Mouse (Mus musculus) layer of hippocampus, adult 2 months (tissue): Measurements from ENCODE around the gene Gm614. TPM values are rescaled to one million over a fixed set of nuclear protein-coding genes. Genes with fewer than 3 reads are reported as not detected.

ENCODE experiments used
- DNase-seq, 2 experiments: peaks; one replicate each; pipeline ENCODE4 v3.0.0; 2022; ENCODE audit warnings: low spot score in 2 of 2
- H3K27ac ChIP-seq: fragments of 200-600 bp; 2 replicates; pipeline ENCODE4 v1.8.1; 2022
- H3K4me3 ChIP-seq: fragments of 200-600 bp; 2 replicates; pipeline ENCODE4 v1.8.1; 2022; ENCODE audit warnings: mild to moderate bottlenecking
- CTCF ChIP-seq: fragments of 200-600 bp; conservative IDR thresholded peaks from 2 replicates; pipeline ENCODE4 v1.8.1; 2022; ENCODE audit warnings: antibody characterized with exemption, mild to moderate bottlenecking, moderate library complexity
- total RNA-seq, 2 experiments: library from RNA; stranded (reverse); gene quantifications; 2 replicates each; pipeline ENCODE4 v1.2.3; 2021

Gene Gm614
- total RNA-seq, 2 experiments from 2014 or later = not detected

DNA sequence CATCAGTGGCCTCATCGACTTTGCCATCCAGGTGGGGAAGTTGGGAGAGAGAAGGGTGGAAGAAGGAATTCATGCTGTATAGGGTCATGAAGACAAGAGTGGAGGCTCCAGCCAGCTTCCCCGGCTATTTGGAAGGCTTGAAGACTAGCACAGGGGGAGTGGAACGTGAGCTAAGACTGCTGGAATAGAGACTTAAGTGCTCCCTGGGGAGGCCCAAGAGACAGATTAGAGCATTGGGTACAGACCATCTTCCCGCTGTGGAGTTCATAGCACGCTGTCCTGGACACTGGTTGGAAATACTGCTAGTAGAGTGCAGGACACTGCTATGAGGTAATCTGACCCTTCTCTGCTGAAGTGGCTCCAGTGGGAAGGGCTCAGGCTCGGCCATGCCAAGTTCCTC is 19.0 kb upstream of the Gm614 start:
- no peak for TF ChIP-seq CTCF
- Histone ChIP-seq H3K4me3 (no peak overlapping the region), H3K27ac (no peak overlapping the region)
- no peak for DNase-seq

DNA sequence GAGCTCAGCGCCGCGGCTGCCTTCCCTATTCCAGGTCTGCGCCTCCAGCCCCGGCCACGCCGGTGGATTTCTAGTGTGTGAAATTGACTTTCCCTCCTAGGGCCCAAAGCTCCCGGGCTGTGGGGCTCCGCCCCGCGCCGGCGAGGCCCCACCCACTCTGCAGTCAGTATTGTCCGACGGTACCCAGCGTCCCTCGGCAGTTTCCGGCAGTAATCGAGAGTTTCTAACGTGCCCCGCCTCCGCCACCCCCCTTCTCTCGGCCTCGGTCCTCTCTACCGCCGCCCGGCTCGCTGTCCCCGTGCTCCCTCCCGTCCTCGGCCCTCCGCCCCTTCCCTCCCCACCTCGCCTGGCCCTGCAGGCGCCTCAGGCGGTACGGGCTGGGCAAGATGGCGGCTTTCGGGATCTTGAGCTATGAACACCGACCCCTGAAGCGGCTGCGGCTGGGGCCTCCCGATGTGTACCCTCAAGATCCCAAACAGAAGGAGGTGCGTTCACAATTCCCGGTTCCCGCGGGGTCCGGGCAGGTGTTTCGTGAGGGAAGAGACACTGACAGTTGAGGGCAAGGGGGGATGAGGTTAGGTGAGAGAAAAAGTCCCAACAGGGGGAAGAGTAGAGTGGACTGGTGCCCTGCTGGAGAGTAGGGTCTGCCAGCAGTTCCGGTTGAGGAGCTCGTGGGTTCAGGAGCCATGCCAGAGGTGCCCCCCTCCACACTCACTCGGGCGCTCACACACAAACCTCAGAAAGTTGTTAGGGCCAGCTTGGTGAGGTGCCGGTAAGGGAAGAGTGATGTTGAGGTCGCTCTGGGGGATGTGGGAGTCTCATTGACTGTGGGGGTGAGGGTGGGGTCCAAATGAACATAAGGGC is 10.3 kb upstream of the Gm614 start, which contains the start of gene Med12:
Gene Med12, plus strand, starts transcription at position 156 of the 864 bp plus-strand sequence.
- DNase-seq = peak; percentile 72 to 82
- TF ChIP-seq CTCF = no peak
- Histone ChIP-seq H3K27ac (peak within 1 kb of the TSS; percentile 79), H3K4me3 (peak within 1 kb of the TSS; percentile 68)

DNA sequence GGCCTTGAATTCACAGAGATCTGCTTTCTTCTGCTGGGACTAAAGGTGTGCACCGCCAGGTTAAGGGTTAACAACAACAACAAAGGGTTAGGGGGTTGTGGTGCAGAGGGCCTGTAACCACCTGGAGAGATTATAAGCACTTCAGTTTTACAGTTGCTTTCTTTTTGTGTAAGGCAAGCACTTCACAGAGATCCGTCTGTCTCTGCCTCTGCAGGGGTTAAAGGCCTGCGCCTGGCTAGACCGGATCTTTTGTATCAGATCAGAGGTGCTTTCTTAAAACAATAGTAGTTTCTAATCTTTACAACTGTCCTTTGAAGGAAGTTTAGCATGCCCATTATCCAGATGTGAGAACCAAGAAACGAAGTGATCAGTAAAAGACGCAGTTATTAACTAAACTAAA is 9.6 kb upstream of the Gm614 start:
- peak overlapping the region; percentile 68 for H3K4me3 ChIP-seq
- peak overlapping the region; percentile 79; the same call in 1 of the 2 replicates for H3K27ac ChIP-seq
- no peak for TF ChIP-seq CTCF
- no peak for DNase-seq

DNA sequence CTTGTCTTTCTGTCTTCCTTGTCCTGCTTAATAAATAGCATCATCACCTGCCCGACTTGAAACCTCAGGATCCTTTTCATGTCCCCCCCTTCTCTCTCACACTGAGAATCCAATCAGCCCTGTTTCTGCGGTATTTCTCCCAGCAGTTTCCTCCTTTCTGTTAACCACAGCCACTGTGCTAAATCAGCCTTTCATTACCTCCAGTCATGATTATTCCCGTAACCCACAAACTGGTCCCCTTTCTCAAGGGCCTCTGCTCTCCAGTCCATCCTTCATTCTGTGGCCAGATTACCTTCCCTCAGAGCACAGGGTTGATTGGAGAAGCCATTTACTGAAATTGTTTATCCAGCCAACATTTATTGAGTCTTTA is 4.9 kb upstream of the Gm614 start, which contains the start of gene Gm20489:
Gene Gm20489, minus strand, starts transcription at position 269 of the 370 bp plus-strand sequence.
- DNase-seq = no peak
- no peak within 1 kb of the TSS for H3K4me3 ChIP-seq
- no peak for TF ChIP-seq CTCF

DNA sequence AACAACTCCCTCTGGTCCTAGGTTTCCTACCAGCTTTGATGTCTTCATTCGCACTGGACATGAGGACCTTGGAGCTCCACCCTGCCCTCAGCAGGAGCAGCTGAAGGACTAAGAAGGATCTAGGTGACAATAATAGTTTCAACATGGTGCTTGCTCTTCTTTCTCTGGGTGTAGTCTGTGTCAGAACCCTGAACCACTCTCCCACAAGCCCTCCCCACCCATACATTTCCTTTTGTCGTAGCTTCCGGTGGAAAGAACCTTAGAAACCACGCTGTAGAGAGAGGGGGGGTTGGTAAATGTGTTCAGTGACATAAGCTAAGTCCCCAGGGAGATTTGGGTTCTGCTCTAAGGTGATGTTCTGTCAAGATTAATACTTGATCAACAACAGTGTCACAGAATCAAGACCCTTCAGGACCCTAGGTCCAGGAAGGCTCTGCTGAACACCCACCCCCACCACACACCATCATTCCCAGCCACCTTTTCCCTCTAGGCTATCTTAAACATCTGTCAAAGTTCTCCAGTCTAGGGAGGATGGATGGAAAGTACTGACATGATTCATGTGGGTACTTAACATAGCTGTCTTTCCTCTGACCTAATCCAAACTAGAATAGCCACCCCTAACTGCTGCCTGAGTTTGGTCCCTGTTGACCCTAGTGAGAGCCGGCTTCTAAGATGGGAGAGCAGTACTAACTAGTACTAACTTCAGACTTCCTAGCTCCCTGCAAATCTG is 4.4 kb upstream of the Gm614 start, which contains the start of gene Il2rg:
Gene Il2rg, minus strand, starts transcription at position 231 of the 730 bp plus-strand sequence.
- DNase-seq = no peak
- no peak within 1 kb of the TSS for H3K4me3 ChIP-seq
- no peak for TF ChIP-seq CTCF
- no peak within 1 kb of the TSS for H3K27ac ChIP-seq

More for the DNA sequence above, 4.9 kb upstream of the Gm614 start, which contains the start of gene Gm20489:
- H3K27ac ChIP-seq = no peak within 1 kb of the TSS

DNA sequence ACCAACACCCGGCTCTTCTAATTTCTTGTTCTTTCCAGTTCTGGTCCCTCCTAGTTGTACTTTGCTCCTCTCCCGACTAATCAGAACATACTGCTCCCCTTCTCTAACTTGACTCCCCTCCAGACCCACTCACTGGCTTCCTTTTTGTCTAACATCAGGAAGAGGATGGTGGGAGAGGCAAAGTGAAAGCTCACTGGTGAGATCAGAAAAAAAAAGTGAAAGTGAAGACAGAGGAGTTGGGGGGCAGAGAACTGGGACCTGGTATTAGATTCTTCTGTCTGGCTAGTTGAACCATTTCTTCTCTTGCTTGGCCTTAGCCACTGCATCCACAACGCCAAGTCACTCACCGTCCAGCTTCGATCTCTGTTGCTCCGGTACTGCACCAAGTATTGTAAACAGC is 2.8 kb upstream of the Gm614 start:
- no peak for DNase-seq
- no peak overlapping the region for H3K4me3 ChIP-seq
- TF ChIP-seq CTCF = no peak
- no peak overlapping the region for H3K27ac ChIP-seq

DNA sequence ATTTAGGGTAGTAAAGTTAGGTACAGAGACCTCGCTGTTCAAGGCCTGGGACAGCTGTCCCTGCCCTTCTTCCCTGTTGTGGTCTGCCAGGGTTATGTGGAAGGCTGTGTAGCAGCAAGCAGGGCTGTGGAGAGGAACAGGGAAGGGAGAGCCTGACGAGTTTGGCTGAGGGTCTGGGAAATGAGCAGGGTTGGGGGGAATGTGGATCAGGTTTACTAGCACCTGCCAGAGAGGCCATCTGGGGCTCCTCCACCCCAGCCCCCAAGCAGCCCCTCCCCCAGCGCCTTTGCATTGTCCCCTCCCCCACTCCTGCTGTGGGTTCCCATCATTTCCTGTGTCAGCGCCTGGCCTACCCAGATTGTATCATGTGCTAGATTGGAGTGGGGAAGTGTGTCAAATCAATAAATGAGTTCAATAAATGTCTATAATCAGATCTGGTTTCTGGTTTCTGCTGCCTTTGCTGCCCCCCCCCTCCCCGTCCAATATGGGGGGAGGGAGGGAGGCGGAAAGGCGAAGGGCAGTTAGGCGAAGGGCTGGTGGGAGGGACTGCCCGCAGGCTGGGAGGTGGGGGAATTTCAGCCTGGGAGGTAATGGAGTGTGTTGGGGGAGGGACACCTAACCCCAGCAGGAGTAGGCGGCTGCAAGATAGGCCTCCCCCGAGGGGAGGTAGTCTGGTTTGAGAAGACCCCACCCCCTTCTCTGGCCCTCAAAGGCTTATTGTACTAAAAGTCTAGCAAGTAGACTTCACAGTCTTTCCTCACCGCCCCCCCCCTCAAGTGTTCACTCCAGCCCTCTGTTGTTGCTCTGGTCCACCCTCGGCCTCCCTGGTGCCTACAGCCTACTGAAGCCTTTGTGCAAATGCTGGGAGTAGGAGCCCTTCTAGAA is 3.1 kb downstream of the Gm614 start:
- H3K27ac ChIP-seq = no peak overlapping the region
- no peak for TF ChIP-seq CTCF
- no peak overlapping the region for H3K4me3 ChIP-seq
- DNase-seq = no peak

DNA sequence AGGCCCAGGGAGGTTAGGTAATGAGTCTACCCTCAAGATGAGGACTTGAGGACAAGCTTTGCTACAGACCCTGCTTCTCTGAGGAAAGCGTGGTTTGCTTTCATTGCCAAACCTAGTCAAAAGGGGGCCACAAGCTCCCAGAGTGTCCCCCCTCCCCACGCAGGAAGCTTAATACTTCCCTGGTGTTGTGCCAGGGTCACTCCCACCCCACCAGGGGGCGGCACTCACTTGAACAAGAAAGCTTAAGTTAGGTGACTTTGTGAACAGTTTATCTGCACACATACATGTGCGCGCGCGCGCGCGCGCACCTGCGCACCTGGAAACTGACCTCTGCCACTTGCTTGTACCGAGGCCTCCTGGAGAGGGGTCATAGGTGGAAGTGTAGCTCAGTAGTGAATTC is 7.2 kb downstream of the Gm614 start:
- peak; percentile 42 for TF ChIP-seq CTCF
- H3K4me3 ChIP-seq = no peak overlapping the region
- no peak overlapping the region for H3K27ac ChIP-seq
- DNase-seq = no peak

DNA sequence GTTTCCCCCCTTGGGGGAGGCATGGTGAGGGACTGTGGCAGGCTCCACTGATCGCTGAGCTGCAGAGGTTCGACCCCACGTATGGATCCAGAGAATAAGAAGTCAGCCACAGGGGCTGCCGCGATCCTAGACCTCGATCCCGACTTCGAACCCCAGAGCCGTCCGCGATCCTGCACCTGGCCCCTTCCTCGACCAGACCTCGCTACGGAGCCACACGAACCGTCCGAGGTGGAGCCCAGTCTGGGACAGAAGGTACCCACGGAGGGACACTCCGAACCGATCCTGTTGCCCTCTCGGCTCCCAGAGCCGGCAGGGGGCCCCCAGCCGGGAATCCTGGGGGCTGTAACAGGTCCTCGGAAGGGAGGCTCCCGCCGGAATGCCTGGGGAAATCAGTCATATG is 9.1 kb downstream of the Gm614 start:
- DNase-seq = no peak
- Histone ChIP-seq H3K4me3 (peak overlapping the region; percentile 64), H3K27ac (peak overlapping the region; percentile 82; the same call in 1 of the 2 replicates)
- no peak for TF ChIP-seq CTCF

DNA sequence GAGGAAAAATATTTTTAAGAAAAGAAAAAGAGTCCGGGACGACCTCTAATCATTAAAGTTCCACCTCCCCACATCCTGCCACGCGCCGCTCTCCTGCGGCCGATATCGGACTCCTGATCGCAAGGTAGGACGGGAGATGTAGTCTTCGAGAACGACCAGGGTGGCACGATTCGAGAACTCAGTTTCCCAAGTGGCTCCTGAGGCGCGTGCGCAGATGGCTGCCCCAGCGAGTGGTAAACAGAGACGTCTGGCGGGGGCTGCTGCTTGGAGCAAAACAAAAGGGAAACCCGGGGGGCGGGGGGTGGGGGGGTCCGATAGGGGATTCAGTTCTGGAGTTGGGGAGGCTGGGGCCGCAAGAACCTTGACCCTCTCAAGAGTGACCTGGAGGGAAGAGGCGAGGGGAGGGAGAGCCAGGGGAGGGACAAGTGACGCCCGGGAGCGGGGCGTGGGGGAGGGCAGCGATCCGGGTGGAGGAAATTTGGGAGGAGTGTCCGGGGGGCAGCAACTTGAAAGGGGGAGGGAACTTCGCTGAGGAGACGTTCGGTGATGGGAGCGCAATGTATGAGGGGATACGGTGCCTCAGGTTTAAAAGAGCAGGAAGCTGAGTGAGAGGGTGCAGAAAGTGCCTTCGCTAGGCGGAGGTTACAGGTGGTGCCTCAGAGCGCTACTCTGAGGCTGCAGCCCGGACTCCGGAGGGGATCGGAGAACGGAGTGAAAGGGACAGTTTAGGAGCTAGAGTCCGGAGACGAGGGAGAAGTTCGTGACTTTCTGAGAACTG is 9.7 kb downstream of the Gm614 start, which contains the start of gene Foxo4:
Gene Foxo4, plus strand, starts transcription at position 577 of the 778 bp plus-strand sequence.
- Histone ChIP-seq H3K4me3 (peak within 1 kb of the TSS; percentile 64), H3K27ac (peak within 1 kb of the TSS; percentile 82)
- no peak for TF ChIP-seq CTCF
- peak; percentile 78 to 87 for DNase-seq

DNA sequence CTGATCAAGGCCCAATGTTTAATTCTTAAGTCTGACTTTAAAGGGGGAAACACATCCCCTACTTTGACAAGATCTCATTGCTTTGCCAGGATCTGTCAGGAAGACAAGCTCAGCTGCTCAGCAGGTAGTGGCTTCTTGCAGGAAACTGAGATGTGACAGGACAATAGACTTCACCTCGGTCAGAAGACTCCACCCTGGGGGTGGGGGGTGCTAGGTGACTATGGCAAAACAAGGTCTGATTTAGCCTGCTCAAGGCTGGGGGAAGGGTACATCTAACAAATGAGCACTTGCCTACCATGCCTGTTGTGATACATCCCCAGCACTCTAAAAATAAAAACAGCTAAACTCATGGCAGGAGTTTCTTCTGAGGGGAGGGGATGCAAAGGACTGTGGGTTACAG is 18.8 kb downstream of the Gm614 start:
- DNase-seq = no peak
- no peak for TF ChIP-seq CTCF
- no peak overlapping the region for H3K27ac ChIP-seq
- no peak overlapping the region for H3K4me3 ChIP-seq

DNA sequence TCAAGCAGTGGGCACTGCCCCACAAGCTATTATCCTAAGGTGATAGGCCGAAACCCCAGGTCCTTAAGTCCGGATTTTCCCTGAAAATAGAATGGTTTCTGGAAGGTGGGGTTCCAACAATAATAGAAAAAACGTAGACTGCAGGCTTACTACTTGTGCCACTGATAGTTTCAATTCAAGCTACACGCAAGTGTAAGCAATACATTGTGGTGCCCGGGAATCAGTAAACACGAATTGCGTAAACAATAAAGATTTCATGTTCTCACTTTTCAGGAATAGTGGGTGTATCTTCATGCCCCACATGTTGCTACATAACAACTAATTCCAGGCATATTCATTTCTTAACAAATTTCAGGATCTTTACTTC is 41.0 kb downstream of the Gm614 start:
- H3K4me3 ChIP-seq = peak overlapping the region; percentile 65
- no peak for TF ChIP-seq CTCF

More for the DNA sequence above, 41.0 kb downstream of the Gm614 start:
- DNase-seq = no peak
- H3K27ac ChIP-seq = peak overlapping the region; percentile 84
